ENCODE assay signal across 16 mouse cellular contexts in genomic region chrX:151553356-151553755, GRCm38 (mm10).
"Had no signal": no experiment of that assay in that cellular context is flagged by ENCODE, and none has a peak within 500 bp of the region (broad histone marks: within the 10 kb centered on the region; RNA-seq: fewer than 3 reads in every experiment).

No protein-coding gene starts in this region.

- H3K9me3 ChIP-seq: liver, embryonic 12.5 days; midbrain, embryonic 10.5 days; midbrain, embryonic 12.5 days; midbrain, embryonic 15.5 days; neural tube, embryonic 12.5 days; stomach, embryonic 15.5 days had no signal

- ATAC-seq: liver, embryonic 12.5 days; midbrain, embryonic 15.5 days had no signal

- H3K27me3 ChIP-seq: liver, embryonic 12.5 days; midbrain, embryonic 12.5 days; midbrain, embryonic 15.5 days; neural tube, embryonic 12.5 days; stomach, embryonic 15.5 days had no signal

- H3K4me3 ChIP-seq: liver, embryonic 12.5 days; midbrain, embryonic 10.5 days; midbrain, embryonic 12.5 days; midbrain, embryonic 15.5 days; neural tube, embryonic 12.5 days; stomach, embryonic 15.5 days had no signal

- DNase-seq: lung, adult 18-20 months; lung, embryonic 14.5 days; lung, postnatal 10 days; lung, postnatal 4 days; right cerebral cortex, postnatal 14 days; thymus, adult 2 months; thymus, postnatal 25 days; thymus, postnatal 4 days had no signal

- H3K4me2 ChIP-seq: liver, embryonic 12.5 days; lung, embryonic 14.5 days; midbrain, embryonic 12.5 days; midbrain, embryonic 15.5 days; neural tube, embryonic 12.5 days; stomach, embryonic 15.5 days had no signal

- H3K9ac ChIP-seq: liver, embryonic 12.5 days; liver, embryonic 14.5 days; lung, embryonic 14.5 days; midbrain, embryonic 12.5 days; midbrain, embryonic 15.5 days; neural tube, embryonic 12.5 days; stomach, embryonic 15.5 days had no signal

- H3K4me1 ChIP-seq: liver, embryonic 12.5 days; midbrain, embryonic 10.5 days; midbrain, embryonic 12.5 days; midbrain, embryonic 15.5 days; neural tube, embryonic 12.5 days; stomach, embryonic 15.5 days had no signal

- H3K27ac ChIP-seq: liver, embryonic 12.5 days; liver, embryonic 14.5 days; midbrain, embryonic 10.5 days; midbrain, embryonic 12.5 days; midbrain, embryonic 15.5 days; neural tube, embryonic 12.5 days; stomach, embryonic 15.5 days; stomach, postnatal 0 days had no signal

- H3K36me3 ChIP-seq: midbrain, embryonic 12.5 days; midbrain, embryonic 15.5 days; stomach, embryonic 15.5 days had no signal
